Mouse (Mus musculus) liver, postnatal 0 days (tissue): ENCODE results near the gene Arhgef5.

ENCODE experiments used
- CTCF ChIP-seq: sonication (generic); IDR thresholded peaks from 2 replicates; pipeline ENCODE4 v1.5.1; 2016; ENCODE audit warnings: antibody characterized with exemption, low read depth
- EP300 ChIP-seq: IDR thresholded peaks from 2 replicates; pipeline ENCODE4 v1.6.1; 2016; ENCODE audit warnings: antibody characterized with exemption, low read depth, mild to moderate bottlenecking

GRCm38 (mm10) chr6:43274123-43274522 is 8.7 kb downstream of the Arhgef5 start:
- TF ChIP-seq EP300 = no peak
- TF ChIP-seq CTCF = no peak
